25 mouse cellular contexts compared by ENCODE assay signal in genomic region chr13:63542796-63543384, GRCm38 (mm10). TPM values are rescaled to one million over a fixed set of nuclear protein-coding genes. Genes with fewer than 3 reads are reported as not detected.
A peak's percentile ranks its signal among the peaks of the same experiment; 100 is the strongest.
DNase-seq lines count a peak whose midpoint lies in the region; ATAC-seq lines count a peak whose summit lies in the region.
"Had no signal": no experiment of that assay in that cellular context is flagged by ENCODE, and none has a peak within 500 bp of the region (broad histone marks: within the 10 kb centered on the region; RNA-seq: fewer than 3 reads in every experiment).

No protein-coding gene starts in this region.

- H3K4me2 ChIP-seq in hindbrain, embryonic 13.5 days: no peak overlapping the region
- no peak overlapping the region for H3K4me2 ChIP-seq in hindbrain, embryonic 16.5 days (ENCODE audit: low read length)
- H3K4me2 ChIP-seq in forebrain, embryonic 16.5 days (ENCODE audit: low read length): no peak overlapping the region
- H3K4me2 ChIP-seq: embryonic facial prominence, embryonic 13.5 days; heart, embryonic 11.5 days; midbrain, embryonic 15.5 days had no signal

- 0 out of 2 replicates have a peak overlapping the region, but pooled peaks have one; percentile 3 for H3K27ac ChIP-seq in hindbrain, embryonic 13.5 days
- H3K27ac ChIP-seq in hindbrain, embryonic 16.5 days (ENCODE audit: low read depth, low read length): no peak overlapping the region; the same call in 1 of the 2 replicates
- H3K27ac ChIP-seq in forebrain, embryonic 16.5 days (ENCODE audit: low read length): no peak overlapping the region
- H3K27ac ChIP-seq: embryonic facial prominence, embryonic 13.5 days; midbrain, embryonic 15.5 days; stomach, postnatal 0 days had no signal

- peaks cover 56% of the 10 kb centered on the region for H3K36me3 ChIP-seq in hindbrain, embryonic 13.5 days
- peaks cover 47% of the 10 kb centered on the region for H3K36me3 ChIP-seq in hindbrain, embryonic 16.5 days (ENCODE audit: control insufficient read depth, insufficient read depth, low read length)
- peaks cover 18% of the 10 kb centered on the region for H3K36me3 ChIP-seq in forebrain, embryonic 16.5 days (ENCODE audit: control insufficient read depth, insufficient read depth)

- no peaks in the 10 kb centered on the region for H3K27me3 ChIP-seq in hindbrain, embryonic 13.5 days
- H3K27me3 ChIP-seq in hindbrain, embryonic 16.5 days (replicated peaks; ENCODE audit: control insufficient read depth, insufficient read depth, low read length): no peaks in the 10 kb centered on the region
- no peaks in the 10 kb centered on the region for H3K27me3 ChIP-seq in forebrain, embryonic 16.5 days (replicated peaks; ENCODE audit: control insufficient read depth, insufficient read depth, low read length)
- H3K27me3 ChIP-seq: embryonic facial prominence, embryonic 13.5 days; midbrain, embryonic 15.5 days; Patski had no signal

- H3K9me3 ChIP-seq in hindbrain, embryonic 13.5 days: no peaks in the 10 kb centered on the region
- H3K9me3 ChIP-seq in hindbrain, embryonic 16.5 days (ENCODE audit: control insufficient read depth, low read length): no peaks in the 10 kb centered on the region
- no peaks in the 10 kb centered on the region for H3K9me3 ChIP-seq in forebrain, embryonic 16.5 days (ENCODE audit: control insufficient read depth, low read length)
- H3K9me3 ChIP-seq: embryonic facial prominence, embryonic 13.5 days; midbrain, embryonic 15.5 days had no signal

- DNase-seq in kidney, adult 9 months: peak; percentile 54
- DNase-seq in kidney, adult 8-10 months: no peak
- DNase-seq in retina, postnatal 1 day: peak; percentile 53
- DNase-seq in retina, embryonic 14.5 days (ENCODE audit: low spot score): no peak
- DNase-seq in cerebellum, postnatal 4 days (ENCODE audit: low spot score in 2 of 2): no peak
- DNase-seq: cerebellum, adult 2 months; cerebellum, postnatal 25 days; gastrocnemius, postnatal 14 days; heart, adult 11 months; layer of hippocampus, postnatal 36 days; lung, postnatal 4 days; right cerebral cortex, postnatal 14 days; thymus, adult 2 months; thymus, postnatal 4 days had no signal

- H3K4me3 ChIP-seq in hindbrain, embryonic 13.5 days: no peak overlapping the region
- H3K4me3 ChIP-seq in hindbrain, embryonic 16.5 days (ENCODE audit: low read length): no peak overlapping the region
- no peak overlapping the region for H3K4me3 ChIP-seq in forebrain, embryonic 16.5 days (replicated peaks; ENCODE audit: low read length)
- H3K4me3 ChIP-seq: embryonic facial prominence, embryonic 13.5 days; erythroblast, embryonic 14.5 days; midbrain, embryonic 15.5 days; myocyte had no signal

- H3K4me1 ChIP-seq in hindbrain, embryonic 13.5 days (replicated peaks): peaks cover 41% of the 10 kb centered on the region
- H3K4me1 ChIP-seq in hindbrain, embryonic 16.5 days (ENCODE audit: control insufficient read depth, insufficient read depth, low read depth, low read length): peaks cover 13% of the 10 kb centered on the region
- H3K4me1 ChIP-seq in forebrain, embryonic 16.5 days (replicated peaks; ENCODE audit: control insufficient read depth, insufficient read depth, low read length): peaks cover 33% of the 10 kb centered on the region

- no peak overlapping the region for H3K9ac ChIP-seq in hindbrain, embryonic 13.5 days
- no peak overlapping the region for H3K9ac ChIP-seq in hindbrain, embryonic 16.5 days (ENCODE audit: low read depth, low read length)
- H3K9ac ChIP-seq in forebrain, embryonic 16.5 days (replicated peaks; ENCODE audit: low read depth, low read length): no peak overlapping the region
- H3K9ac ChIP-seq: embryonic facial prominence, embryonic 13.5 days; midbrain, embryonic 15.5 days had no signal

- WGBS in hindbrain, embryonic 13.5 days: 57% methylated on average over 3 of the region's 3 CpGs
- 49% methylated on average over 3 of the region's 3 CpGs for WGBS in hindbrain, embryonic 16.5 days
- WGBS in forebrain, embryonic 16.5 days: 20% methylated on average over 3 of the region's 3 CpGs

- ATAC-seq in hindbrain, embryonic 13.5 days (ENCODE audit: low FRiP score): no peak
- ATAC-seq in hindbrain, embryonic 16.5 days: no peak
- peak; percentile 47 for ATAC-seq in forebrain, embryonic 16.5 days
- ATAC-seq: CD4-positive, CD25-positive, alpha-beta regulatory T cell, adult 4 months; midbrain, embryonic 15.5 days; Patski had no signal

RNA-seq across cellular contexts. Expression of gene Ptch1, which starts 30.5 kb away (rescaled TPM):
- 18.0 and 19.2 TPM in 2 replicates for polyA plus RNA-seq in hindbrain, embryonic 13.5 days (2015; fragmentation: Nextera tagmentation; extraction: Ambion mirVana)
- polyA plus RNA-seq in hindbrain, embryonic 16.5 days (2015; fragmentation: Nextera tagmentation; extraction: Ambion mirVana): 15.3 and 17.3 TPM in 2 replicates
- 8.0 and 11.2 TPM in 2 replicates for polyA plus RNA-seq in forebrain, embryonic 16.5 days (2015; fragmentation: Nextera tagmentation; extraction: Ambion mirVana)

RNA-seq across cellular contexts. Expression of gene Fancc, which starts 45.8 kb away (rescaled TPM):
- 15.7 and 16.3 TPM in 2 replicates for polyA plus RNA-seq in hindbrain, embryonic 13.5 days (2015; fragmentation: Nextera tagmentation; extraction: Ambion mirVana)
- 15.7 and 16.0 TPM in 2 replicates for polyA plus RNA-seq in hindbrain, embryonic 16.5 days (2015; fragmentation: Nextera tagmentation; extraction: Ambion mirVana)
- 13.7 and 13.8 TPM in 2 replicates for polyA plus RNA-seq in forebrain, embryonic 16.5 days (2015; fragmentation: Nextera tagmentation; extraction: Ambion mirVana)

Comparison
In these comparisons a context has a peak if more than half of its experiments do, and no peak if none do; other contexts are left out.
1. DNase-seq: peak in kidney, adult 9 months (single experiment) and retina, postnatal 1 day (single experiment); none in kidney, adult 8-10 months (0 of 2), retina, embryonic 14.5 days (single experiment) and cerebellum, postnatal 4 days (0 of 2).